14 mouse cellular contexts compared by ENCODE assay signal in the genomic region with DNA sequence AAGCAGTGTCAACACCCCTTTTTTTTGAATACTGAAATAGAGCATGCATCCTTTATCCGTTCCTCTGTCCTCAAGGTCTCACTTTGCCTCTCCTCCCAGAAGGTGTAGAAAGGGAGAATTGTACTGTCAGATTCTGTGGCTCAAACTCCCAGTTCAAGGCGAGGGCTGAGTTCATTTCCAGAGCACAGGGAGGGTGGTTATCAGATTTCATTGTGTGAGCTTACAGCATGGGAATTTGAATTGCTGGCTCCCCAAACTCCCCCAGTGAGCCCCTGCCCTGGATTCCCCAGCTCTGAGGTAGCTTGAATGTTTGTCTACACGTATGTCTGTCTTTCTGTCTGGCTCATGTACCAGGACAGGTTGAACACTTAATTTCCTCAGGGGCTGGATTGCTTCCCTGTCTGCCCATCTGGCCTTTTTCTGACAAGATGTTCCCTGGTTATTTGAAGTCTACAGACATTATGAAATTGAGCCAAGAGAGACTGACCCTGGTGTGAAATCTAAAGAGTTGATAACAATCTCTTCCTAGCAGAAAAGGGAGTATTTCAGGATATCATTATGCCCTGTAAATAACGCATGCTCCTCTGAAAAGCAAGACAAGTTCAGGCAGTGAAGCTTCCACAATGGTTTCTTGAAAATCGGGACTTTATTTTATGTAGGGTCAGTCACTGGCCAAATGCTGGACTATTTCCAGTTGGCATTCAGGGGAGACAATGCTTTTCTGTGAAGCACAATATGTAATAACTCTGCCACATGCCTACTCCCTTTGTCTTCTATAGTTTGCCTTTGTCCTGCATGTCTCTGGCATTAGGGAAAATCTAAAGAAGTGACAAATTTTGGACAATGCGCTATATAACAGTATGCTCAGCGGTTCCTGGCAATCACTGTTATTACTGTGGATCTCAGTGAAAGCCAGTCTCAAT. TPM values are rescaled to one million over a fixed set of nuclear protein-coding genes. Genes with fewer than 3 reads are reported as not detected.
DNase-seq lines count a peak whose midpoint lies in the region; ATAC-seq lines count a peak whose summit lies in the region.
"Had no signal": no experiment of that assay in that cellular context is flagged by ENCODE, and none has a peak within 500 bp of the region (broad histone marks: within the 10 kb centered on the region; RNA-seq: fewer than 3 reads in every experiment).

No protein-coding gene starts in this region.

- H3K36me3 ChIP-seq in kidney, embryonic 14.5 days (ENCODE audit: control insufficient read depth, insufficient read depth, low read length), result no peaks in the 10 kb centered on the region
- H3K36me3 ChIP-seq in heart, embryonic 10.5 days, result no peaks in the 10 kb centered on the region
- H3K36me3 ChIP-seq: embryonic facial prominence, embryonic 13.5 days; liver, embryonic 15.5 days had no signal

- H3K4me2 ChIP-seq in kidney, embryonic 14.5 days (replicated peaks; ENCODE audit: low read depth, low read length), result no peak overlapping the region
- H3K4me2 ChIP-seq: embryonic facial prominence, embryonic 13.5 days; liver, embryonic 15.5 days had no signal

- H3K4me1 ChIP-seq in kidney, embryonic 14.5 days (ENCODE audit: control insufficient read depth, insufficient read depth, low read length), result no peaks in the 10 kb centered on the region
- H3K4me1 ChIP-seq in heart, embryonic 10.5 days, result no peaks in the 10 kb centered on the region
- H3K4me1 ChIP-seq: embryonic facial prominence, embryonic 13.5 days; liver, embryonic 15.5 days had no signal

- no peak overlapping the region for H3K9ac ChIP-seq in kidney, embryonic 14.5 days (ENCODE audit: low read depth, low read length)
- H3K9ac ChIP-seq: embryonic facial prominence, embryonic 13.5 days; liver, embryonic 15.5 days had no signal

- H3K4me3 ChIP-seq in kidney, embryonic 14.5 days (ENCODE audit: low read length), result no peak overlapping the region
- no peak overlapping the region for H3K4me3 ChIP-seq in heart, embryonic 10.5 days
- H3K4me3 ChIP-seq: embryonic facial prominence, embryonic 13.5 days; liver, embryonic 15.5 days had no signal

- ATAC-seq in kidney, embryonic 14.5 days (ENCODE audit: low FRiP score, low TSS enrichment), result peak; percentile 84; the same call in 1 of the 2 replicates

- DNase-seq in cerebellum, adult 11 months, result peak; percentile 3
- DNase-seq in cerebellum, adult 11-12 months, result no peak
- DNase-seq in kidney, postnatal 36 days, result no peak
- peak; percentile 5 for DNase-seq in testis, postnatal 14 days (ENCODE audit: low spot score)
- no peak for DNase-seq in testis, postnatal 10 days (ENCODE audit: low spot score)
- no peak for DNase-seq in lung, postnatal 25 days (ENCODE audit: low spot score)
- no peak for DNase-seq in heart, embryonic 10.5 days (ENCODE audit: low spot score)
- DNase-seq: adrenal gland, adult 2 months; heart, postnatal 4 days; kidney, adult 8-10 months; lung, postnatal 4 days had no signal

- no peak overlapping the region for H3K27ac ChIP-seq in kidney, embryonic 14.5 days (ENCODE audit: low read depth, low read length)
- H3K27ac ChIP-seq in heart, embryonic 10.5 days, result no peak overlapping the region
- H3K27ac ChIP-seq: embryonic facial prominence, embryonic 13.5 days; liver, embryonic 15.5 days had no signal

- WGBS in kidney, embryonic 14.5 days, result 52% methylated on average over 7 of the region's 7 CpGs
- 65% methylated on average over 7 of the region's 7 CpGs for WGBS in heart, embryonic 10.5 days

- H3K27me3 ChIP-seq in kidney, embryonic 14.5 days (ENCODE audit: control insufficient read depth, insufficient read depth, low read length), result no peaks in the 10 kb centered on the region
- no peaks in the 10 kb centered on the region for H3K27me3 ChIP-seq in heart, embryonic 10.5 days (ENCODE audit: insufficient read depth, poor library complexity, severe bottlenecking)
- H3K27me3 ChIP-seq: liver, embryonic 15.5 days had no signal

- H3K9me3 ChIP-seq in kidney, embryonic 14.5 days (ENCODE audit: control insufficient read depth, low read length), result no peaks in the 10 kb centered on the region
- no peaks in the 10 kb centered on the region for H3K9me3 ChIP-seq in heart, embryonic 10.5 days
- H3K9me3 ChIP-seq: embryonic facial prominence, embryonic 13.5 days; liver, embryonic 15.5 days had no signal

RNA-seq across cellular contexts. Expression of gene Dcx, which starts 35.5 kb away (rescaled TPM):
- 4.5 and 6.9 TPM in 2 replicates for polyA plus RNA-seq in kidney, embryonic 14.5 days (2014; fragmentation: Nextera tagmentation; extraction: Ambion mirVana)
- 0.21 and 1.7 TPM in 2 replicates for polyA plus RNA-seq in heart, embryonic 10.5 days (2016; fragmentation: Nextera tagmentation; extraction: Ambion mirVana)
- polyA plus RNA-seq: adrenal gland, adult 2 months had no signal

Comparison
In these comparisons a context has a peak if more than half of its experiments do, and no peak if none do; other contexts are left out.
1. DNase-seq: peak in cerebellum, adult 11 months (single experiment) and testis, postnatal 14 days (single experiment); none in cerebellum, adult 11-12 months (single experiment), kidney, postnatal 36 days (0 of 2), testis, postnatal 10 days (single experiment), lung, postnatal 25 days (single experiment) and heart, embryonic 10.5 days (single experiment).